Mouse (Mus musculus) myocyte (in vitro differentiated cells): ENCODE results near the gene Grk3. TPM values are rescaled to one million over a fixed set of nuclear protein-coding genes. Genes with fewer than 3 reads are reported as not detected.

Source experiments
- H3K27me3 ChIP-seq: one replicate; pipeline ENCODE4 v1.6.1; 2011; ENCODE audit not compliant: control insufficient read depth, insufficient read depth, insufficient read length
- H3K36me3 ChIP-seq: one replicate; pipeline ENCODE4 v1.6.1; 2011; ENCODE audit not compliant: control insufficient read depth, insufficient read depth
- H3K4me2 ChIP-seq: one replicate; pipeline ENCODE4 v1.6.1; 2011; ENCODE audit warnings: low read depth, control low read depth
- H3K4me3 ChIP-seq: one replicate; pipeline ENCODE4 v1.5.1; 2011; ENCODE audit warnings: mild to moderate bottlenecking, control low read depth, moderate library complexity
- H3K79me2 ChIP-seq: one replicate; pipeline ENCODE4 v1.6.1; 2011; ENCODE audit not compliant: control insufficient read depth, insufficient read depth
- H3ac ChIP-seq: one replicate; pipeline ENCODE4 v1.6.1; 2011; ENCODE audit not compliant: control insufficient read depth, insufficient read length
- CEBPB ChIP-seq: IDR thresholded peaks from 2 replicates; pipeline ENCODE4 v1.6.1; 2011; ENCODE audit warnings: mild to moderate bottlenecking, moderate library complexity; ENCODE audit not compliant: poor library complexity, insufficient read depth, severe bottlenecking
- E2F4 ChIP-seq: IDR thresholded peaks from one replicate; pipeline ENCODE4 v1.6.1; 2011; ENCODE audit warnings: mild to moderate bottlenecking, control low read depth, moderate library complexity; ENCODE audit not compliant: insufficient read depth
- MAX ChIP-seq: IDR thresholded peaks from one replicate; pipeline ENCODE4 v1.6.1; 2011; ENCODE audit warnings: low read depth, mild to moderate bottlenecking, control low read depth
- MYOD1 ChIP-seq, 3 experiments: IDR thresholded peaks; one replicate each; pipeline ENCODE4 v1.6.1; 2011; ENCODE audit warnings: control low read depth in 2 of 3, low read depth in 2 of 3, mild to moderate bottlenecking in 2 of 3, moderate library complexity in 1 of 3; ENCODE audit not compliant: insufficient read length in 2 of 3, control insufficient read depth in 1 of 3
- MYOG ChIP-seq, 3 experiments: IDR thresholded peaks; one replicate each; pipeline ENCODE4 v1.6.1; 2011; ENCODE audit warnings: control low read depth in 2 of 3, low read depth in 2 of 3, mild to moderate bottlenecking in 2 of 3; ENCODE audit not compliant: insufficient read length in 2 of 3, control insufficient read depth in 1 of 3, insufficient read depth in 1 of 3
- POLR2A ChIP-seq: IDR thresholded peaks from one replicate; pipeline ENCODE4 v1.6.1; 2011; ENCODE audit warnings: low read depth, mild to moderate bottlenecking, control low read depth, moderate library complexity; ENCODE audit not compliant: insufficient read length
- POLR2AphosphoS2 ChIP-seq: IDR thresholded peaks from one replicate; pipeline ENCODE4 v1.6.1; 2011; ENCODE audit warnings: low read depth, control low read depth; ENCODE audit not compliant: insufficient read length
- REST ChIP-seq: IDR thresholded peaks from one replicate; pipeline ENCODE4 v1.6.1; 2011; ENCODE audit warnings: mild to moderate bottlenecking, control low read depth, moderate library complexity; ENCODE audit not compliant: insufficient read depth, insufficient read length
- SRF ChIP-seq: IDR thresholded peaks from one replicate; pipeline ENCODE4 v1.6.1; 2011; ENCODE audit warnings: low read depth; ENCODE audit not compliant: control insufficient read depth, insufficient read length
- TCF12 ChIP-seq: IDR thresholded peaks from one replicate; pipeline ENCODE4 v1.6.1; 2011; ENCODE audit warnings: mild to moderate bottlenecking, control low read depth; ENCODE audit not compliant: poor library complexity, insufficient read depth, severe bottlenecking
- TCF3 ChIP-seq: IDR thresholded peaks from one replicate; pipeline ENCODE4 v1.6.1; 2011; ENCODE audit warnings: low read depth, control low read depth; ENCODE audit not compliant: insufficient read length
- USF1 ChIP-seq: IDR thresholded peaks from one replicate; pipeline ENCODE4 v1.6.1; 2011; ENCODE audit warnings: low read depth, mild to moderate bottlenecking, control low read depth, moderate library complexity
- polyA plus RNA-seq: library from polyadenylated mRNA; unstranded; fragments of >200 nt; fragmentation: generic; extraction: Trizol; gene quantifications from one replicate; pipeline ENCODE4 v1.2.1, GENCODE M21; 2012; ENCODE audit warnings: missing spikeins

The Grk3 gene
- polyA plus RNA-seq = not detected

DNA sequence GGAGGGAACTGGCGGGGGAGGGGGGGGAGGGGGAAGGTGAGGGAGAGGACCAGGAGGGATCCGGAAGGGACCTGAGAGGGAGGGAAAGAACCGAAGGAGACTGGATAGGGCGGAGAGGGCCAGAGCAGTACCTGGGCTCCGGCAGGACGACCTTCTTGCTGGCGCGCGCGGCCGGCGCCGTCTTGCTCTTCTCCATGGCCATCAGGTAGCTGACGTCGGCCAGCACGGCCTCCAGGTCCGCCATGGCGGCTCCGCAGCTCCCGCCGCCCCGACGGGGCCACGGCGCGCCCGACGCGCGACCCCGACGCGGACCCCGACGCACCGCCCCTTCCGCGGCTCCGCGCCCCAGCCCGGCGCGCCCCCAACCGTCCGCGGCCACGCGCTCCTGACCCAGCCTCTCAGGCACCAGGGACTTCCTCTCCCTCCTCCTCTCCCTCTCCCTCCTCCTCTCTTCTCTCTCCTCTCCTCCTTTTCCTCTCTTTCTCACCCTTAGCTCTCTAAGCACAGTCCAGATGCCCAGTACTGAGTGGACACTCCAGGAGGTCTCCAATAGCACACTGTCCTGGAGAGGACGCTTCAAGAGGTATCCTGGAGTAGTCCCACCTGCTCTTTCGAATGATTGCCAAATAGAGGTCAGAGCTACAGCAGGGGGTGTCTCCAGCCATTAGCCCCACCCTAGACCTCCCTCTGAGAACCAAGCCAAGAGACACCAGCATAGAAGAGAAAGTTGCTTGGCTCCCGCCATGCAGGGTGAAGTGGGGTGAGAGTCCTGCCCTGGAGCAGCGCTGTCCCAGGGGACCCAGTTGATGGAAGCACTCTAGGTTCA lies at the start of gene Grk3:
TSS of gene Grk3 (minus strand) at position 556 of the 826 bp plus-strand sequence.
- H3K27me3 ChIP-seq = peaks cover 22% of the 10 kb centered on the region
- no peaks in the 10 kb centered on the region for H3K36me3 ChIP-seq
- H3ac ChIP-seq = no peak within 1 kb of the TSS
- H3K4me3 ChIP-seq = no peak within 1 kb of the TSS
- H3K4me2 ChIP-seq = no peak within 1 kb of the TSS
- TF ChIP-seq CEBPB (no peak), E2F4 (no peak), MAX (no peak), USF1 (no peak), POLR2A (no peak), TCF12 (no peak), TCF3 (no peak)
- no peaks in the 10 kb centered on the region for H3K79me2 ChIP-seq

DNA sequence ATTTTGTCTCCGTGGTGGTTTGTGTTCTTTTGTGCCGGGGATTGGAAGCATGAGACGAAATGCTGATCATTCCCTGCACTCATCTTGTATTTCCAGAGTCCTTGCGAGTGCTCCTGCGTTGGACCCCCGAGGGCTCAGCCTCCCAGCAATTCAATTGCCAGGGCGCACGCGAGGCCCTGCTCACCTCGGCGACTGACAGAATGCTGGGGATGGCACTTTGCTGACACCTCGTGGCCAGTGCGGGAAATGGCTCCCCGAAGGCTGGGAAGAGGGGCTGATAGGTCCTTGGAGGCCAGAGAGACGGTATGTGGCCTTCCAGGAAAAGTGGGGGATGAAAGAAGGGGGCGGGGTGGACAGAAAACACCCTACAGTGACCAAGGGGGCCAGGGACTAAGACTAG lies 38.7 kb upstream of the Grk3 start:
- no peaks in the 10 kb centered on the region for H3K36me3 ChIP-seq
- H3K27me3 ChIP-seq = peaks cover 24% of the 10 kb centered on the region
- TF ChIP-seq E2F4 (no peak), CEBPB (no peak), MAX (no peak), POLR2A (no peak), SRF (no peak), MYOD1 (IDR thresholded peaks at IDR 0.05; ENCODE audit: control insufficient read depth in 1 of 3, insufficient read length in 2 of 3, low read depth in 2 of 3) (no peak), TCF3 (no peak), REST (no peak), MYOG (IDR thresholded peaks at IDR 0.05; ENCODE audit: control insufficient read depth in 1 of 3, insufficient read depth in 1 of 3, insufficient read length in 2 of 3, low read depth in 2 of 3) (no peak), POLR2AphosphoS2 (no peak), TCF12 (no peak), USF1 (no peak)
- H3K4me2 ChIP-seq = no peak overlapping the region
- no peak overlapping the region for H3ac ChIP-seq
- H3K4me3 ChIP-seq = no peak overlapping the region
- no peaks in the 10 kb centered on the region for H3K79me2 ChIP-seq

DNA sequence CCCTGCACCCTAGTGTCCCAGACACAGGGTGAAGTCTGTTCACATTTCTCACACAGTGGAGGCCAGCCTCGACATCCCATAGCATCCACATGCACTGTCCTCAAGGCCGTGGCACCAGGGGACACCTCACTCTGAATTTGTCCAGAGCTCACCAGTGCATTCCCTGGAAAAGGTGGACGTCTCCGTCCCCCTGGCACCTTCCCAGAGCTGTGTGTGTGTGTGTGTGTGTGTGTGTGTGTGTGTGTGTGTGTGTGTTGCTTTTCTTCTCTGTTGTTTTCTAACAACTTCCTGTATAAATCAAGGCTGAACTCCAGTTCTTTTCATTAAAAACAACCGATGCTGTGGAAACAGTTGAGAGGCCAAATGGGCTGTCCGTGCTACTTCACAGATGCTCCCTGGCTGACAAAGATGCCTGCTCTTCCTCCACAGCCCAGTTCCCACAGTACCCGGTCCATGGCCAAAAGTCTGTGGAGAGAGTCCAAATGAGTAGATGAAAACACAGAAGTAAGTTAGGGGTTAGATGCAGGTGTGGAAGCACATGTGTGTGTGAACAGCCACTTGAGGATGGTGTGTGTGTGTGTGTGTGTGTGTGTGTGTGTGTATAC lies 35.1 kb upstream of the Grk3 start:
- TF ChIP-seq MYOG (IDR thresholded peaks at IDR 0.05; ENCODE audit: control insufficient read depth in 1 of 3, insufficient read depth in 1 of 3, insufficient read length in 2 of 3, low read depth in 2 of 3) (no peak), REST (no peak), TCF3 (no peak), POLR2AphosphoS2 (no peak), TCF12 (no peak), MAX (no peak), USF1 (no peak), E2F4 (no peak), CEBPB (no peak), SRF (no peak)
- H3K36me3 ChIP-seq = no peaks in the 10 kb centered on the region
- peaks cover 16% of the 10 kb centered on the region for H3K27me3 ChIP-seq
- H3ac ChIP-seq = no peak overlapping the region
- no peak overlapping the region for H3K4me2 ChIP-seq
- H3K79me2 ChIP-seq = no peaks in the 10 kb centered on the region
- no peak overlapping the region for H3K4me3 ChIP-seq

DNA sequence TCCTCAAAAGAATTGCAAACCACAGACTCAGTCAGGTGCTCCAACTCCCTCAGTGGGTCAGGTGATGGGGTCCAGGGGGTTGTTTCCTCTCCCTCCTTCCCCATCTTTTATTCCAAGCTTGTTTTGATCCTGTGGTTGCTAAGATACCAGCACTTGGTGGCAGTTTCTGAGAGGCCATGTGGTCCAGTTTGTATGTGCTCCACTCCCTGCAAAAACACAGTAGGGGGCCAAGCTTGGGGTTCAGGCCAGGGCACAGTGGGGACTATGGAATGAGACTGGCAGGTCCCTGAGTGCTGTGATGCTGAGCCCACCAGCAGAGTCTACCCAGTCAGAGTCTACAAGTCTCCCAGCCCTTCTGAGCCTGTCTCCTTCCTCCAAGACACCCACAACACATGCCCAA lies 34.3 kb upstream of the Grk3 start:
- Histone ChIP-seq H3K4me3 (no peak overlapping the region), H3K27me3 (peaks cover 17% of the 10 kb centered on the region), H3K36me3 (no peaks in the 10 kb centered on the region), H3ac (no peak overlapping the region), H3K4me2 (no peak overlapping the region), H3K79me2 (no peaks in the 10 kb centered on the region)
- TF ChIP-seq USF1 (no peak), TCF3 (no peak), TCF12 (no peak), CEBPB (no peak), REST (no peak), POLR2A (no peak), SRF (no peak), E2F4 (no peak)
